Mouse (Mus musculus): Measurements from ENCODE around the gene Rpgrip1l.
A peak's percentile ranks its signal among the peaks of the same experiment; 100 is the strongest.

The Rpgrip1l gene

DNA sequence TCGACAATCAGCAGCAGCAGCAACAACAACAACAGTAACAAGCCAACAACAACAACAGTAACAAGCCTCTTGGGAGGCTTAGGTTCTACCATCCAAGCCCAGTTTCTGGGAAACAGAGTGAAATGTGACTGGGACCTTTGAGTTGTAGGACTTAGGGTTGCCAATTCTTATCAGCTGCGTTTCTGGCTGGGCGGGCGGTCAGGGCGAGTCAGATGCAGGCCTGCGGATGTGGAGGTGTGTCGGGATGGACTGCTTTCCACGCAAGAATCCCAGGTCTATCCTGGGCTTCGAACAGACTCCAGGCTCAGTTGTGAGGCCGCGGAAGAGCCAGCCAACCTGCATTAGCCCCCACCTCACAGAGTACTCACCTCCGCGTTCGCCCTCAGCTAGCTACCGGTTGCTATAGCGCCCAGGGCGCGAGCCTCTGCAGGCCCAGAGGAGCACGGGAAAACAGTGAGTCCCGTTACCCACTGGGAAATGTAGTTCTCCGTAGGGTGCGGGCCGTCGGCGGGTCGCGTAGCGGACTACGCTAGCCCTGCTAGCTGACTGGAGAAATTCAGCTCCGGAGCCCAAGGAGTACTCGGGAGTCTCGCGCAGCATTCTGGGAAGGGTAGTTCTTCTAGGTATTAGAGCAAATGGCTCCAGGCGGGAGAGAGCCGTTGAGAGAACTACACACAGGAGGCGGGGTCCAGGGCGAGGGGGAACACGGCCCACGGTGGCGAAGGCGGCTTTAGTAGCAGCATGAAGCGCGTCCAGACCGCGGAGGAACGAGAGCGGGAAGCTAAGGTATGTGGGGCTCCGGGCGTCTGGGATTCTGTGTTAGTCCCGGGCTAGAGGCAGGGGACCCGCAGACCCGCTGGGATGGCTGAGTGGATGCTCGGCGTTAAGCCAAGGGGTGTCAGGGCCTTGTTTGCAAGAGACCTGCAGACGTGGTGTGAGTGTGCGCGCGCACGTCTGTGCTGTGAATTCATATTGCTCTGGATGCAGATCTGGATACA is at the start of gene Rpgrip1l, which contains the start of gene Fto:
TSS of gene Rpgrip1l (minus strand) at position 428 of the 998 bp plus-strand sequence.
TSS of gene Fto (plus strand) at position 691 of the 998 bp plus-strand sequence.
- DNase-seq (ENCODE audit: extremely low read depth, low read depth, low spot score): peak; percentile 97

DNA sequence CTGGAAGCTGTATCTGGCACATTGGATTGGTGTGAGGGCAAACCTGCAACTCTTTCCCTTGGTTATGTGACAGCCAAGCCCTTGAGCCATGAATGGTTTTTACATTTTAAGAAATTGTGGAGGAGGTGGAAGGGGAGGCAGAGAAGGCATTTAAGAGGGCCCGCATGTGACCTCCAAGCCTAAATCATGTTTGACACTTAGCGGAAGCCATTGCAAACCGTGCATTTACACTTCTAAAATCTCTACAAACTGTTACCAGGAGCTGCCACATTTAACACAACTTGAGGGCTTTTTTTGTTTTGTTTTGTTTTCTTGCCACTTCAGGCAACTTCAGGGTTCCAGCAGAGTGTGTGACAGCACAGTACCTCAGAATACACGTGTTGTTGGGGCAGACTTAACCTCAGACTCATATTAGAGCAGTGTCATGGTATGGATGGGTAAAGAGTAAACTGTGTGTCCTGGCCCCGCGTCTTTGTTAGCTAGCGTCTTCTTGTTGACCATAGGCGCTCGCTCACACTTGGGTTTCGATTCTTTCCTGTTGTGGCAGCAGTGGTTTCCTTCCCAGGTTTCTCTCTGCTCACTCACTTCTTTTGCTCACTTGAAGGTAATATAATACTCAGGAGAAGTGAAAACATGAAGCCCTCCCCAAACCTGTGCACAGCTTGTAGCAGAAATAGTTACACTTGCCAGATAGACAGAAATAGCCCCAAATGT is 47.7 kb upstream of the Rpgrip1l start:
- no peak for DNase-seq (ENCODE audit: extremely low read depth, low read depth, low spot score)

DNA sequence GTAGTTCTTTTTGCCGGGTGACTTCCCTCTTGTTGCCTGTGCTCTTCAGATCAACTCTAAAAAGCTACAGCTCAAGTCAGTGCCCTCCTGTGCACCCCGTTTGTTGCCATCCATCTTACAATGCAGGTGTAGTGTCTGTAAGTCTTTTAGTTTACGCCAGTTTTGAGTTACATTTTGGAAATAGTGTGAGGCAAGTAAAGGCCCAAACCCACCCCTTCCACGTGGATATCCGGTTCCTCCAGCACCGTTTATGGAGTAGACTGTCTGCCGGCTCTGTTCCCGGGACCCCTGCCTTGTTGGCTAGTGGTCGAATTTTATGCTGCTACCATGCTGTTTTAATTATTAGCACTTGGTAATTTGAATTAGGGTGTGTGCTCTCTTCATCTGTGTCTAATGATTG is 46.4 kb upstream of the Rpgrip1l start:
- no peak for DNase-seq (ENCODE audit: extremely low read depth, low read depth, low spot score)

GRCm38 (mm10) chr8:91358016-91358415 is 45.0 kb upstream of the Rpgrip1l start:
- DNase-seq (ENCODE audit: extremely low read depth, low read depth, low spot score): no peak

GRCm38 (mm10) chr8:91357493-91358014 is 44.5 kb upstream of the Rpgrip1l start:
- no peak for DNase-seq (ENCODE audit: extremely low read depth, low read depth, low spot score)

GRCm38 (mm10) chr8:91355956-91356699 is 43.1 kb upstream of the Rpgrip1l start:
- no peak for DNase-seq (ENCODE audit: extremely low read depth, low read depth, low spot score)

DNA sequence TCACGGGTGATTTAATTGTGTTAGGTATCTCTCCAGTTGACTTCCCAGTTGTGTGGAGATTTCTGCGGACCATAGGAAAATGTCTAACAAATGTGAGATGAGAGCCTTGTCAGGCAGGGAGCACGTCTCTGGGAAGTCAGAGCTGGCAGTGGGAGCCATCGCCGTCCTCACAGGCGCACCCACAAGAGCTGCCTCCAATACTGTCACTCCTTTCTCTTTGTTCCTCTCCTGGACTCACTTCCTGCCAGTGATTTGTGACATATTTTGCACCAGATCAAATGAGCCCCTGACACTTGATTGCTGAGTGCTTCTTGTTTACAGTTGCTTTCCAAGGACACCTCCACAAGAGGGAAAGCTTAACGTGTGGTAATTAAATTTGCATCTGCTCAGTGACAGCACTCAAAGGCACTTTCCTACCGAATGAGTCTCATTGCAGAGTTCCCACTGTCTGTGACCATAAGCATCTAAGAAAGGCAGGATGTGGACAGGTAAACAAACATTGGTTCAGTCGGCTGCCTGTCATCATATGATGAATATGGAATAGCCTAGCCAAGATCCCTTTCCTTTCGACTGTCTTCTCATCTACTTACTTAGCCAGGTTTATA is 42.3 kb upstream of the Rpgrip1l start:
- no peak for DNase-seq (ENCODE audit: extremely low read depth, low read depth, low spot score)

DNA sequence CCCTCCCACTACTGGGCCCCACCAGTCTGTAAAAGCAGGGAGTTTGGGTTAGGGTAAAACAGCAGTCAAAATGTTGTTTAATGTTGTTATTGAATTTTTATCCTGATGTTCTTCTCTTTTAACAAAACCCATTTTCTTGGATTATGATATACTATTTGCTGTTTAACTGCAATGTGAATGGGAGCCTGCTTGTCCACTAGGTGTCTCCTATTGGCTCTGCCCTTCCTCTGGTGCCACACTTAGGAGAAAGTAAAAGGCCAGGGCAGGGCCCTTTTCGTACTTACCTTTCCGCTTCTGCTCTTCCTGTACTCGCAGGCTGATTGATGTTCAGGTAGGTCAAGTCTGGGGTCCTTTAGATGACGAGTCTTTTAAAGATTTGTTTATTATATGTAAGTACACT is 40.8 kb upstream of the Rpgrip1l start:
- no peak for DNase-seq (ENCODE audit: extremely low read depth, low read depth, low spot score)

- DNase-seq (ENCODE audit: extremely low read depth, low read depth, low spot score): no peak
Observed at GRCm38 (mm10) chr8:91353062-91353461, 40.0 kb upstream of the Rpgrip1l start.

- no peak for DNase-seq (ENCODE audit: extremely low read depth, low read depth, low spot score)
Observed at GRCm38 (mm10) chr8:91352598-91352997, 39.5 kb upstream of the Rpgrip1l start.

DNA sequence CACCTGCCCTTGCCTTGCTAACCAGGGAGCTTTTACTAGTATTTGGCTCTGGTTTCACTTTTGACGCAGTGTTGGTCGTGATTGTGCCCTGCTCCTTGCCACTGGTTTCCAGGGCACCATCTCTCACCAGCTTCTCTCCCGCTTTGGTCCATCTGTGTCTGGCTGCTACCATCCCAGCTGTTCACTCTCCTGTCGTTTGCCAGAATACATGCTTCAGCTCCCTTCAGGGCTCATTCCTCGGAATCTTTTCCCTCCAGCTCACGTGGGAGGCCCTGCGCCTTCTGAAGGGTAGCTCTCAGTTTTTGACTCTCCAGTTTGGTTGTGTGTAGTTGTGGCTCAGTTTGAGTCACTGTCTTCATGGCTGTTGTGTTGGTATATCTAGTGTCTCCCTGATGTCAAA is 37.6 kb upstream of the Rpgrip1l start:
- DNase-seq (ENCODE audit: extremely low read depth, low read depth, low spot score): no peak

DNA sequence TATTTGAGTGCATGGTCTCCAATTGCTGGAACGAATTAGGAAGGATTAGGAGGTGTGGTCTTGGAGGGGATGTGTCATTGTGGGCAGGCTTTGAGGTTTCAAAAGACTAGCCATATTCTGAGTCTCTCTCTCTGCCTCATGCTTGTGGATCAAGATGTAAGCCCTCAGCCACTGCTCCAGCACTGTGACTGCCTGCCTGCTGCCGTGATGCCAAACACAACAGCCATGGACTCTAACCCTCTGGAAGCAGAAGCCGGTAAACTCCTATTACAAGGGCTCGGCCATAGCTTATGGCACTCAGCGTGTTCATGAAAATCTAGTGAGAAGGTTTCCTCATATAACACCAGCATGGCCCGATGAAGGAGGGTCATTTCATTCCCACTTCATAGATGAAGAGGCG is 36.8 kb upstream of the Rpgrip1l start:
- DNase-seq (ENCODE audit: extremely low read depth, low read depth, low spot score): no peak

DNA sequence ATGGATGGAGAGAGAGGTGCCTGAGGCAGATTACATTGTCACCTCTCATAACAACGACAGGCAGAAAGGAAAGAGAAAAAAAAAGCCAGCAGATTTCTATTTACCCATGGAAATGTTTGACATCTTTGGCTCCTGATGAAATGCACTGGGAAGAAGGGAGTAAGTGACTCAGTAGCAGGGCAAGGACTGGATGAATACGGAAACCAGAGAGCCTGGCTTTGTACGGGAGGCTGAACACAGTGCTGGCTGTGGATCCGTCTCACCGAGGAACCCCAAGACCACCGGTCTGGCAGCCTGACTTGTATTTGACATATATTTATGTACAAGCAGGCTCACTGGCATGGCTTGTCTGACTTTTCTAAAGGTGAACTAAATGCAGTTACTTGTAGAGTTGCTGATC is 34.5 kb upstream of the Rpgrip1l start:
- DNase-seq (ENCODE audit: extremely low read depth, low read depth, low spot score): no peak

DNA sequence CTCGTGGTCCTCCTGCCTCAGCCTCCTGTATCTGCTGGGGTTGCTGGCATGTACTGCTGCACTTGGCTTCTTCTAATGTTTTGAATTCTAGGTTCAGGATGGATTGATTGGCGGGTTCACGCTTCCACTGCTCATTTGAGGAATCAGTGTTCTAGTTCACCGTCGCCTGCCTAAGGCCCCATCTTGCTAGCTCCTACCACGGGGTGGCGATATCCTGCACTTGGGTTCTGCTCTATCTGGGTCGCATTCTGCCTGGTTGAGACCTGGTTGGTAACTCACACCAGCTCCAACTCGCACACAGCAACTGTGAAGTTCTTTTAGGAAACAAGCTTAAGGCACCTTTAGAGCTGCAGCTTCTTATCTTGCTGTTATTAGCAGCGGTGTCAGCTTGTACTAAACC is 34.1 kb upstream of the Rpgrip1l start:
- DNase-seq (ENCODE audit: extremely low read depth, low read depth, low spot score): no peak

DNA sequence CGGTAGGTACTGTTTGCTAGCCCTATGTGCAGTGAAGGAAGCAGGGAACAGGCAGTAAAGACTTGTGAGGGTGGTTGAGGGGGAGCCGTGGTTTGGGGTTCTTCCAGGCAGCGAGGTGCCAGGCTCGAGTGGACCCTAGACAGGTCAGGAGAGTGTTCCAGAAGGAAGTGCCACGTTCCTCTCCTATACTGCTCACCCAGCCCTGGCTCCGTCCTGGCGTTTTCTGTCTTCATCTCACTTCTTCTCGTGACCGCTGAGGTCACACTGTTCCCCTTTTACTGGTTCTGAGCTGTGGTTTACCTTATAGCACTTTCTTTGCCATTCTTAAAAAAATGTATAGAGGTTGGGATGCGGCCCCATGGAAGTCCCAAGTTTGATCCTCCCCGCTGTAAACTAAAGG is 31.6 kb upstream of the Rpgrip1l start:
- DNase-seq (ENCODE audit: extremely low read depth, low read depth, low spot score): no peak

DNA sequence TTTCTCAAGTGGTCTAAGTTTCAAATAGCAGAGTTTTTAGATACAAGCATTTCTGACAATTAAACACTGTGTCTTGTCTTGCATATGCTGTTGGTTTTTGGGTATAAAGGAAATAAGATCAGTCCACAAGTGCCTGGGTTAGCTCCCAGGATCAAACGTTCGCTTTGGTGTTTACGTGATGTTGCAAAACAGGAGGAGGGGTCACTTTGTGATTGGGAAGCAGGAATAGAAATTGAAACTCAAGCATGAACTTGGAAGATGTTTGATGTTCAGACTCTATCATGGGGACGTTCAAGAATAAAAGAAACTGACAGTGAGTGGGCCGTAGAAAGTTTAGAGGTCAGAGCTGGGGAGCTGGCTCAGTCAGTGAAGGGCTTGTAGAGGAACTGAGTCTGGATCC is 29.7 kb upstream of the Rpgrip1l start:
- no peak for DNase-seq (ENCODE audit: extremely low read depth, low read depth, low spot score)

DNA sequence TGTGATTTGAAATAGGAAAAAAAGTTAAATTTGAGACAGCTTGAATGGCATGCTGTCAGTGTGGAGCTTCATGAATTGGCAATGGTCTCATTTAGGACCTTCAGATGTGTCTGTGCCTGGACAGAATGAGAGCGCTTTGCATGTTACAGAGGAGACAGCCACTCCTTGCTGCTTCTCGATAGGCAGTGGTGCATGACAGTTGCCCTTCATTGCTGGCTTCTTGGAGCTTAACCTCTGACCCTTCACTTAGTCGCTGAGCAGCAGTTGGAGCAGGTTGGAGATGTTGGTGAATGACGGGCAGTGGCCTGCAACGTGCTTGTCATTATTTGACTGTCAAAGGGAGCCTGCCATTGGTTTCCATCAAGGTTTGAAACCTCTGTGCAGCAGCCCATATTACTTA is 29.1 kb upstream of the Rpgrip1l start:
- DNase-seq (ENCODE audit: extremely low read depth, low read depth, low spot score): no peak

GRCm38 (mm10) chr8:91340746-91341145 is 27.7 kb upstream of the Rpgrip1l start:
- no peak for DNase-seq (ENCODE audit: extremely low read depth, low read depth, low spot score)

- DNase-seq (ENCODE audit: extremely low read depth, low read depth, low spot score): no peak
Observed at GRCm38 (mm10) chr8:91339651-91340050, 26.6 kb upstream of the Rpgrip1l start.

DNA sequence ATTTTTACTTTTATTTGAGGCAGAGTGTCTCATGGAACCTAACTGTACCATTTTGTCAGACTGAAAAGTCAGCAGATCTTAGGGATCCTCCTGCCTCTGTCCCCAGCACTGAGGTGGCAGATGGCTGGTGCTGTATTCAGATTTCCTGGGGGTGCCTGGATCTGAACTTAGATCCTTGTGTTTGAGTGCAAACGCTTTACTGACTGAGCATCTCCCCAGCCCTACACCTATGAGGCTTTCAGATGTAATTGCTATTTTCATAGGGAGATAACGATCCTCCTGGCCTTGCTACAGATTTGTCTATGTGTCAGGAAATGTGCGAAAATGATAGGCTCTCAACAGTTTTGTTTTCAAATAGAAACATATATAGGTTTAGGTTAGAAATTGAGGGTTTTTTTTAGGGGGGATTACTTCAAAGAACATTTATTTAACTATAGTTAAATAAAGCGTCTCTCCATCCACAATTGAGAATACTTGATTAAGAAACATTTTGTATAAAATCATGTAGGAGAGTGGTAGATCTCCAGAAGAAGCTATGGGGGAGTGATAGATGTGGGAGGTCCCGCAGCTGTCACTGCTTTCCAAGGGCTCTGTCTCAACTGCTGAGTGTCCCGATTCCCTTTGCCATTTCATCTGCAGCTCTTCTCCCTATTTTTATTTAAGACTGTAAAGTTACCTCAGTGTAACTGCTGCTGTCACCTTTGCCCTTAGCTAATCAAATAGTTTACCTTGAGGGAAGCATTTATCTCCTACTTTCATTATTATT is 25.5 kb upstream of the Rpgrip1l start:
- DNase-seq (ENCODE audit: extremely low read depth, low read depth, low spot score): no peak

Data from fat pad, adult 2 months (tissue).